Mouse (Mus musculus) neural tube, embryonic 14.5 days (tissue): ENCODE data around the gene Klhdc9. TPM values are rescaled to one million over a fixed set of nuclear protein-coding genes. Genes with fewer than 3 reads are reported as not detected.
A peak's percentile ranks its signal among the peaks of the same experiment; 100 is the strongest.
"Not testable (repeated sequence)": the region's sequence is repeated elsewhere in the genome, so short reads cannot be mapped to it uniquely, and the experiment has no call there.

ENCODE experiments used
- ATAC-seq: fragments of 200-750 bp; cut with Nextera tagmentation; 2 replicates; pipeline ENCODE4 v1.8.0; 2017; ENCODE audit warnings: low read depth, mild to moderate bottlenecking, moderate TSS enrichment, moderate library complexity
- H3K27ac ChIP-seq: fragments of 300-500 bp; sonication (generic); 2 replicates; pipeline ENCODE4 v1.5.1; 2014; ENCODE audit warnings: low read depth, mild to moderate bottlenecking, control low read depth, low read length, moderate library complexity, mixed read lengths
- H3K27me3 ChIP-seq: fragments of 300-500 bp; sonication (generic); 2 replicates; pipeline ENCODE4 v1.6.1; 2014; ENCODE audit warnings: low read length; ENCODE audit not compliant: control insufficient read depth, insufficient read depth
- H3K36me3 ChIP-seq: fragments of 300-500 bp; sonication (generic); 2 replicates; pipeline ENCODE4 v1.6.1; 2014; ENCODE audit warnings: low read length, mixed read lengths; ENCODE audit not compliant: control insufficient read depth, insufficient read depth
- H3K4me1 ChIP-seq: fragments of 300-500 bp; sonication (generic); 2 replicates; pipeline ENCODE4 v1.6.1; 2014; ENCODE audit warnings: low read length; ENCODE audit not compliant: control insufficient read depth, insufficient read depth
- H3K4me2 ChIP-seq: fragments of 300-500 bp; sonication (generic); 2 replicates; pipeline ENCODE4 v1.6.1; 2014; ENCODE audit warnings: mild to moderate bottlenecking, low read depth, low read length, control low read depth
- H3K4me3 ChIP-seq: fragments of 300-500 bp; sonication (generic); 2 replicates; pipeline ENCODE4 v1.5.1; 2014; ENCODE audit warnings: low read depth, low read length, control low read depth, mixed read lengths
- H3K9ac ChIP-seq: fragments of 300-500 bp; sonication (generic); replicated peaks from 2 replicates; pipeline ENCODE4 v1.6.1; 2014; ENCODE audit warnings: low read depth, mild to moderate bottlenecking, control low read depth, low read length, mixed read lengths
- H3K9me3 ChIP-seq: fragments of 300-500 bp; sonication (generic); 2 replicates; pipeline ENCODE4 v1.6.1; 2016; ENCODE audit warnings: low read length; ENCODE audit not compliant: control insufficient read depth
- WGBS: fragments of 180-500 bp; shearing (Covaris S2); extraction: QIAGEN DNeasy Blood & Tissue Kit; methylation state at CpG from one replicate; pipeline ENCODE4 v1.1.7; 2014; 5-methylcytosine and 5-hydroxymethylcytosine counted together
- polyA plus RNA-seq: library from polyadenylated mRNA; unstranded; fragments of >200 nt; fragmentation: Nextera tagmentation; extraction: Ambion mirVana; gene quantifications from 2 replicates; pipeline ENCODE4 v1.2.1, GENCODE M21; 2014

The Klhdc9 gene
- polyA plus RNA-seq, 1 experiment from 2014 or later = 5.3 TPM

DNA sequence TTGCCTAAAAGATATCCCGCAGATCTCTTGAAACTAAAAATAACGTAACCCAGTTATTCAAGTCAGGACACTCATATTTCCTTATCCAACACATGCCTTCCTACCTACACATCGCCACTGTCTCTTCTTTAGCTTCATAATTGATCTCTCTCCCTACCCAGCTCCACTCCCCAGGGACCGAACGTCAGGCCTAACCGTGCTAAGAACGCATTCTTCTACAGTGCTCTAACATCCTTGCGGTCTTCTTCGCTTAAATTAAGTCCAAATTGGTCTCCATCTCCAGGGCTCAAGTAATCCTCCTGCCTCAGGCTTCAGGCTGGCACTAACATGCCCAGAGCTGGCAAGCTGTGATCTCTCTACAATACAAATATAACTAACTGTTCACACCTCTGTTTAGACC, 32.4 kb downstream of the Klhdc9 start:
- H3K27ac ChIP-seq = peak overlapping the region; percentile 99
- peaks cover 2% of the 10 kb centered on the region; the same call in 1 of the 2 replicates for H3K27me3 ChIP-seq
- peak overlapping the region; percentile 73 for H3K4me3 ChIP-seq
- peaks cover 27% of the 10 kb centered on the region for H3K4me1 ChIP-seq
- H3K9ac ChIP-seq = peak overlapping the region; percentile 95
- H3K4me2 ChIP-seq = peak overlapping the region; percentile 96
- H3K36me3 ChIP-seq = no peaks in the 10 kb centered on the region
- 0 out of 2 replicates have a peak, but pooled peaks have one; percentile 0 for ATAC-seq
- 37% methylated on average over 9 of the region's 9 CpGs for WGBS
- H3K9me3 ChIP-seq = no peaks in the 10 kb centered on the region

DNA sequence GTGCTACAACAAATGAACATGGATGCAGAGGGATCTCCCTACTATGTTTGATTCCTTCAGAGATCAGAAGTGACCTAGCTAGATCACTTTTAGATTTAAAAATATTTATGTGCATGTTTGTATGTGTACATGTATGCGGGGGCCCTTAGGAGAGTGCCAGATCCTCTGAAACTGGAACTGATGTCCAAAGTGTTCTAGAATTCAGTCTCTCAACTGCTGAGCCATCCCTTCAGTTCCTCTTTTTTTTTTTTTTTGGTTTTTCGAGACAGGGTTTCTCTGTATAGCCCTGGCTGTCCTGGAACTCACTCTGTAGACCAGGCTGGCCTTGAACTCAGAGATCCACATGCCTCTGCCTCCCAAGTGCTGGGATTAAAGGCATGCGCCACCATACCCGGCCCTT, 34.0 kb downstream of the Klhdc9 start:
- not testable (repeated sequence) for H3K36me3 ChIP-seq, ATAC-seq, H3K9me3 ChIP-seq, H3K4me2 ChIP-seq, H3K4me3 ChIP-seq, H3K27ac ChIP-seq, H3K9ac ChIP-seq, H3K27me3 ChIP-seq
- peaks cover 27% of the 10 kb centered on the region for H3K4me1 ChIP-seq
- WGBS = 94% methylated on average over 4 of the region's 4 CpGs

DNA sequence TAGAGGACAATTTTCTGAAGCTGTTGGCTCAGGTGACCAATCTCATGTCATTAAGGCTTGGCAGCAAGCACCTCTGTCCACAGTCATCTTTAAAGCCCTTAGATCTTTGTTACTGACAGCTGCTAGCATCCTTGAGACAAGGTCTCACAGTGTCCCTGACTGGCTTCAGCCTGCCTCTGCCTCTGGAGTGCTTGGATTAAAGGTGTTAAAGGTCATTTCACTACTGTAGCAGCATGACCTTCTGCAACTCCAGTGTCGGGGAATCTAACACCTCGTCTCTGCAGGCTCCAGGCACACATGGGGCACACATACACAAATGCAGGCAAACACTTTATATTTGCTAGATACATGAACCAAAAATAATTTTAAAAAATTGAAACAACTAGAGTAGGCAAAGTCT, 35.0 kb downstream of the Klhdc9 start:
- ATAC-seq = no peak
- WGBS = 82% methylated on average over 2 of the region's 2 CpGs
- H3K36me3 ChIP-seq = no peaks in the 10 kb centered on the region
- no peak overlapping the region for H3K9ac ChIP-seq
- peaks cover 2% of the 10 kb centered on the region; the same call in 1 of the 2 replicates for H3K27me3 ChIP-seq
- no peak overlapping the region for H3K27ac ChIP-seq
- H3K4me1 ChIP-seq = peaks cover 18% of the 10 kb centered on the region
- no peak overlapping the region for H3K4me3 ChIP-seq
- H3K9me3 ChIP-seq = no peaks in the 10 kb centered on the region
- H3K4me2 ChIP-seq = no peak overlapping the region

DNA sequence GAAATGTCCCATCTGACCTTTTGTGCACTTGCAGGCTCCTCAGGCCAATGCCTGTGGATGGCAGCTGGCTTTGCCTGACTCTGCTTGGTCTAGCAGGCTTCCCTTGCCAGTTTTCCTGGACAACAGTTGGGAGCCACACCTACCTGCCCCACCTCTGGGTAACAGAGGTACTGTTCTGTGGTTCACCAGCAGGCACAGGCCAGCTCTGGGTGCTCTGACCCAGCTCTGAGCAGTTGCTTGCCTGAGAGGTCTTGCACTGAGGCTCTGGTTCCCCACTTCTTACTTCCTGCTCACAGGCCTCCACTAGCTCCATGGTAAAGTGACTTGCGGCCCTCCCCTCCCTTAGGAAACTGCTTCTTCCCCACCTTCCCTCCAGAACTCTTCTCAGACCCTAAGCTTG, 38.6 kb downstream of the Klhdc9 start:
- Histone ChIP-seq H3K27me3 (no peaks in the 10 kb centered on the region), H3K4me2 (no peak overlapping the region), H3K27ac (no peak overlapping the region), H3K9ac (no peak overlapping the region), H3K36me3 (no peaks in the 10 kb centered on the region), H3K4me1 (peaks cover under 1% of the 10 kb centered on the region; the same call in 1 of the 2 replicates), H3K4me3 (no peak overlapping the region), H3K9me3 (no peaks in the 10 kb centered on the region)
- no peak for ATAC-seq
- WGBS = 76% methylated on average over 1 of the region's 1 CpGs

DNA sequence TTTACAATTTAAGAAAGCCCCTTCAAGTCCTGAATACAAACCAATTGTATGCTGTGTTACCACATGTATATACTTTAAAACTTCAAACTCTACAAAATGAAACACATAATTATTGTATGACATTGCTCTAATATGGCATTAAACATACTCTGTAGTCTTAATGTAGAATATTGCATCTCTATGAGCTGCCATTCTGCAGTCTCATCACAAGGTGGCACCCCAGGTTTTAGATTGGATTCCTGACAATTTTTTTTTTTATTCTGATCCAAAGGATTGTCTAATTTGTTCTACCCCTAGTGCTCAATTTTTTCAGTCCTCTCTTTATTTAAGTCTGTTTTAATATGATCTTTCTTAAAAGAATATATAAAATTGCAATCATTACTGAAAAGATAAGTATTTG, 39.2 kb downstream of the Klhdc9 start:
- Histone ChIP-seq H3K4me2 (no peak overlapping the region), H3K27ac (no peak overlapping the region), H3K4me3 (no peak overlapping the region), H3K36me3 (no peaks in the 10 kb centered on the region), H3K27me3 (no peaks in the 10 kb centered on the region), H3K9ac (no peak overlapping the region), H3K4me1 (no peaks in the 10 kb centered on the region), H3K9me3 (no peaks in the 10 kb centered on the region)
- ATAC-seq = no peak

DNA sequence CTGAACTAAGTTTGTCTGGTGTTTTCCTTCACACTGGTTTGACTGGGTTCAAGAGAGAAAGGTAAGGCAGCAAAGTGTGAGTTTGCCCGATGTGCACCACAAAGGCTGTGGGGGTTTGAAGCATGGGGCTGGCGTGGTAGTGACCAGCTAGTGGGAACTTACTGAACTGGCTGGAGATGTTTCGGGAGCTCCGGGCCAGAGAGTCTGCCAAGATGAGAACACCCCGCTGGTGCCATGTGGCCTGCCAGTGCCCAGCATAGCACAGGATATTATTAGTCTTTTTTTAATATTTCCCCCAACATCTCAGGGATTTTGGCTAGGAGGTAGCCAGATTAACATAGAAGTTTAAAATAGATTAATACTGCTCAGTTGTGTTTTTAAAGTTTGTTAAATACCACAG, 40.4 kb downstream of the Klhdc9 start:
- Histone ChIP-seq H3K9me3 (no peaks in the 10 kb centered on the region), H3K9ac (no peak overlapping the region), H3K36me3 (no peaks in the 10 kb centered on the region), H3K4me2 (no peak overlapping the region), H3K27ac (no peak overlapping the region), H3K4me1 (no peaks in the 10 kb centered on the region), H3K27me3 (no peaks in the 10 kb centered on the region), H3K4me3 (no peak overlapping the region)
- 19% methylated on average over 5 of the region's 5 CpGs for WGBS
- no peak for ATAC-seq

DNA sequence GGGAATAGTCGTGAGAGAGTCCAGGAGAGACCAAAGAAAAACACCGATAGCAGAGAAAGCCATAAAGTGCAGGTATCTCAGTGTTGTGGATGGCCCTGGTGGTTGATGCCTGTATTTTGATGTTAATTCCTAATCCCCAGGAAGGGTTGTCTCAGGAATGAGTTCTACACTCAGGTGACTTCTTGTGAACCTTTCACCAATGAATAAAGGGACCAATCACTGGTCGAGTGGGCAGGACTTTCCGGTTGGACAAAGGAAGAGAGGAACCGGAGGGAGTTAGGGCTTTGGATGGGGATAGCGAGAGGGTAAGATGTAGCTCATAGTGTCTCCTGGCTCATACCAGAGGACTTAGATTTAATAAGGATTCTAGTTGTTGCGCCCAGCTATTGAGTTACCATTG, 40.9 kb downstream of the Klhdc9 start:
- WGBS = 9% methylated on average over 7 of the region's 7 CpGs
- no peaks in the 10 kb centered on the region for H3K9me3 ChIP-seq
- H3K4me3 ChIP-seq = no peak overlapping the region
- H3K4me1 ChIP-seq = no peaks in the 10 kb centered on the region
- H3K4me2 ChIP-seq = no peak overlapping the region
- no peak overlapping the region for H3K9ac ChIP-seq
- ATAC-seq = no peak
- no peaks in the 10 kb centered on the region for H3K36me3 ChIP-seq
- H3K27ac ChIP-seq = no peak overlapping the region
- no peaks in the 10 kb centered on the region for H3K27me3 ChIP-seq

DNA sequence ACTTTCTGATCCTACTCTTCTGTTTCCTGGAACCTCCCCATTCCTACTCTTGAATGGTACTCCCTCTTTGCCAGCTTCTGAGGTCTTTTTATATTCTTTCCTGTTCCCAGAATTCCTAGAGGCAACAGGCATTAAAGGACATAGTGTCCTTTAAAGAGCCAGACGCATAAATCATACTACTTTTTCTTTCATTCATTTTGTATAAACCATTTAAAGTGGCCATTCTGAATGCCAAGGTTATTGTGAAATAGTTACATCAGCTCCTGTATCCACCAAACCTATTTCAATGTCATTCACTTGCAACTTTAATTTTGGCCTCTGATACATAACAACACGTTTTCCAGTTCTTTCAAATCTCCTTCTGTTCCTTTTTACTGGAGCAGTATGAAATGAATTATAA, 51.3 kb downstream of the Klhdc9 start:
- H3K4me3 ChIP-seq = no peak overlapping the region
- no peak overlapping the region for H3K9ac ChIP-seq
- ATAC-seq = no peak
- no peak overlapping the region for H3K27ac ChIP-seq
- no peaks in the 10 kb centered on the region for H3K9me3 ChIP-seq
- WGBS = 71% methylated on average over 2 of the region's 2 CpGs
- H3K27me3 ChIP-seq = no peaks in the 10 kb centered on the region
- H3K36me3 ChIP-seq = no peaks in the 10 kb centered on the region
- no peaks in the 10 kb centered on the region for H3K4me1 ChIP-seq
- no peak overlapping the region for H3K4me2 ChIP-seq
